Mouse (Mus musculus) left cerebral cortex, postnatal 14 days (tissue): ENCODE results near the gene Alpk1. TPM values are rescaled to one million over a fixed set of nuclear protein-coding genes. Genes with fewer than 3 reads are reported as not detected.

Experiments used
- total RNA-seq, 2 experiments: library from RNA; stranded (reverse); gene quantifications; 2 replicates each; pipeline ENCODE4 v1.2.3; 2021

The Alpk1 gene
- total RNA-seq, 2 experiments from 2014 or later = 3.9 to 4.9 TPM

Other genes starting within 250 kb of the Alpk1 start
- 10 to 100 TPM; 17.6 to 19.0 TPM for gene Larp7, start 227.2 kb downstream of the Alpk1 start, total RNA-seq
- 1 to 10 TPM; 2.3 to 2.6 TPM for gene Zgrf1, start 227.0 kb downstream of the Alpk1 start, total RNA-seq
- under 1 TPM; 0.35 to 0.53 TPM for gene Neurog2, start 147.4 kb downstream of the Alpk1 start, total RNA-seq
- gene Tifa, start 9.3 kb upstream of the Alpk1 start, total RNA-seq = 1 to 10 TPM; 3.8 to 6.3 TPM
- 10 to 100 TPM; 71.3 to 74.1 TPM for gene Ap1ar, start 57.0 kb upstream of the Alpk1 start, total RNA-seq
- 1 to 10 TPM; 4.2 to 4.8 TPM for gene Fam241a, start 115.8 kb upstream of the Alpk1 start, total RNA-seq